Mouse (Mus musculus) urinary bladder, postnatal 10 days (tissue): ENCODE results near the gene Gpatch4.

Experiments used
- DNase-seq: peaks from one replicate; pipeline ENCODE4 v3.0.0; 2022; ENCODE audit warnings: low spot score

Gene Gpatch4

GRCm38 (mm10) chr3:88042661-88043421 is at the start of gene Gpatch4:
Gene Gpatch4 (plus strand): TSS chr3:88043108.
- no peak for DNase-seq

DNA sequence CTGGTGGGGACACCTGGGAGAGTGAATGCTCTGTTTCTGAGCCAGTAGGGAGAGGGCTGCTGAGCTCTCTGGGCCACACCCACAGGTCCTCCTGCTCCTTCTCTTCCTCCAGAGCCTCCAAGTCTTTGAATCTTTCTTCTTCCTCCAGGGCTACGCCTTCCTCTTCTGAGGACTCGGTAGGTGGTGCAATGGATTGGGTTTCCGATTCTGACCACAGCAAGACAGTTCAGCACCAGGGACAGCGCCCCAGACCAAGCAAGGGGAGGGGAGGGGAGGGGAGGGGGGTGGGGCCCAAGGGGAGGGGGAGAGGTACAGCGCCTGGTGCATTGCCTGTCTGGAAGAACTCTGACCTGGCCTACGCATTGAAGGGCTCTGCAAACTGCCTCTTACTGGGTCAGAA is 49.5 kb upstream of the Gpatch4 start:
- no peak for DNase-seq

DNA sequence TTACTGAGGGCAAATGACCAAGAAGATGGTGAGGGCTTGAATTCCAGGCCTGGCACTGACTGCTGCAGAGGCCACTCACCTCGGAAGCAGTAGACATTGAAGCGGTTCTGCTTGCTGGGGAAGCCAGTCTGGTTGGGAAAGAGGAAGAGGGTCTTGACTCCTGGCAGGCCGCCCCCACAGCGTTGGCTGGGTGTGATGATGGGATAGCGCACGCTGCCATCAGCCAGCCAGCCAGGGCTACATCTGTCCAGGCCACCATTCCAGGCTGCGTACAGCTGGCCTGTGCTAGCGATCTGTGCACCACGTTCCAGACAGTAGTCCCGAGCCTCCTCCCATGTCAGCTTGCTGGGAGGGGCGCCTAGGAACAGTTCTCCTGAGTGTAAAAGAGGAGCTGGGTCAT is 47.6 kb upstream of the Gpatch4 start:
- no peak for DNase-seq

GRCm38 (mm10) chr3:87996401-87996800 is 46.5 kb upstream of the Gpatch4 start:
- DNase-seq: no peak

DNA sequence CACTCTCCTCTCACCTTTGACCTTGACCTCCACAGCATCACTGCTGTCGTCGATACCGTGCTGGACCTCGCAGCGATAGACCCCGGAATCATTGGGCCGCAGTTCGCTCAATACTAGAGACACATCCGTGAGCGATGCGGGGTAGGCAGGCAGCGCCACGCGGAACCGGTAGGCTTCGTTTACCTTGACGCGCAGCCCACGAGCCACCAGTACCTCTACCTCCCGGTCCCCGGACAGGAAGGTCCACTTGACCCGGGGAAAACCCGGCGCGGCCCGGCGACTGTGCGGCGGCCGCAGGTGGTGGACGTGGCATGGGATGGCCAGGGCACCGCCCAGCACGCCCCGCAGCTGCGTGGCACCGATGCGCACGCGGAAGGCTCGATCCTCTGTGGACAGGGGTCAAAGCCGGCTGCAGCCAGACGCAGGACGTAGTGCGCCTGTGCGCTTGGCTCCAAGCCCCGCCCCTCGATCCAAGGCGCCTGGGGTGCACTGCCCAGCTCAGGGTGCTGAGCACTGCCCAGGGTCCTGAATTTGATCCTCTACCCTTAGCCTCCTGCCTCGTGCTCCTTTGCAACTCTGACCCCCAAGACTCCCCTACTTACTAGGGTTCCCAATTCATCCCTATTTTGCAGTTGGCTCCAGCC is 45.8 kb upstream of the Gpatch4 start:
- DNase-seq: no peak

DNA sequence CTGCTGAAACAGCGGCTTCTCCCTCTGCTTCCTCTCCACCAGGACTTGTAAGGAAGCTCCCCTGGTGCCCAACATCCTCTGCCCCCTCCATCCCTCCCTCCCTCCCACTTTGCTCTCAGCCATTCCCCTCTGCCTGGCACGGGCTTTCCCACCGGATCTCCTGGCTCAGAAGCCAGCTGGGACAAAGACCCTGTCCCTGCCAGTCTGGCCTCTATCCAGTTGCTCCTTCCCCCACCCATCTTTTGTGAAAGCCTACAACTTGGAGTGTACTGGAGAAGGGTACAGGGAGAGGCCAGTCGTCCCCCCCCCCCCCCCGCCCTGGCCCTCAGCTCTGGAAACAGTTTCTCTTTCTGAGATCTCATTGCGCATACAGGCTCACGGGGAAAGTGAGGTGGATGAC is 44.2 kb upstream of the Gpatch4 start:
- no peak for DNase-seq

DNA sequence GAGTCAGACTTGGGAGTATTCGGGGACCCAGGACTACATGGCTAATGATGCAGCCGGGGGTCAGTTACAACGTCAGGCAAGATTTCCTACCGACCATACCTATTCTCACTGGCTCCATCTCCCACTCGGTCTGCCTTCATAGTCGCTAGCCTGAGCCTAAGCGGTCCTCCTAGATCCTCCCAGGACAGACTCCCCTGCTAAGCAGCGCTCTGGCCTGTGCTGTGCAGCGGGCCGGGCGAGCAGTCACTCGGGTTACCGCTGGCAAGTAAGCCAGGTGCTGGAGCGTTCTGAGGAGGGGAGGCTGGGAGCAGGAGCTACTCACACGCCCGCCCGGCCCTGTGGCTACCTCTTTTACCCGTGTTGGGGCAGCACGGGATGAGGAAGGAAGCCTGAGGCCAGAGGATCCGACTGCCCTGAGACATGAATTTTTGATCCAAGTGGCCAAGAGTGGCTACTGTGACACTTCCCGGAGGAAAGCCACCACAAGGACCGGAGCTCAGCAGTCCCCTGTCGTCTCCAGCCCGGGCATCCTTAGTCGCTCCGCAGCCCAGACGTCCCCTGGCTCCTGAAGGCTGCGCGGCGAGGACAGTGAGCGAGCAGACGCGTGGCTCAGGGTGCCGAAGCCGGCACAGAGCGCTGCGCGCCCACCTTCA is 43.5 kb upstream of the Gpatch4 start:
- DNase-seq: no peak

- no peak for DNase-seq
Measured at GRCm38 (mm10) chr3:88000181-88000580, 42.7 kb upstream of the Gpatch4 start, which contains the start of gene Bcan. Gene Bcan (minus strand): TSS chr3:88000230.

- DNase-seq: no peak
Measured at GRCm38 (mm10) chr3:88000816-88001595, 41.9 kb upstream of the Gpatch4 start.

- DNase-seq: no peak
Measured at GRCm38 (mm10) chr3:88002291-88002976, 40.5 kb upstream of the Gpatch4 start.

- DNase-seq: no peak
Measured at GRCm38 (mm10) chr3:88005822-88006786, 36.8 kb upstream of the Gpatch4 start.

GRCm38 (mm10) chr3:88010634-88011265 is 32.2 kb upstream of the Gpatch4 start:
- no peak for DNase-seq

GRCm38 (mm10) chr3:88022322-88023191 is 20.4 kb upstream of the Gpatch4 start:
- DNase-seq: no peak

- DNase-seq: no peak
Measured at GRCm38 (mm10) chr3:88023192-88024074, 19.5 kb upstream of the Gpatch4 start.

DNA sequence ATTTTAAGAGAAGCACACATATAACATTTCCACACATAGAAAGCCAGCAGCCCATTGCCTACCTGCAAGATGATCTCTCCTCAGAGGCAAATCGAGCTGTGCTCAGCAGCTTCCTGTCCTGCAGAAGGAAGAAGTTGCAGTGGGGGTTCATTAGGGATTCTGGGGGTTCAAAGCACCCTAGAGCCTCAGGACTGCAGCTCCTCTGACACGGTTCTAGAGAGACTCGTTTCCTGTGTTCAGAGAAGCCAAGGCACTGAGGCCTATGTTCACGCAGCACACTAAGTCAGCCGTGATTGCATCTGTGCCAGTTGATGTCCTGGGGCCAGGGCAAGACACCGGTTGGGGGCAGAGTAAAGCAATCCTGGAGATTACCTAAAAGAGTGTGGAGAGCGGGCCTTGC is 16.1 kb upstream of the Gpatch4 start:
- DNase-seq: no peak

GRCm38 (mm10) chr3:88027434-88028186 is 15.3 kb upstream of the Gpatch4 start, which contains the start of gene Hapln2:
Gene Hapln2 (minus strand): TSS chr3:88027583.
- no peak for DNase-seq
